Mouse (Mus musculus): ENCODE data around the gene Itln1.
A peak's percentile ranks its signal among the peaks of the same experiment; 100 is the strongest.

- TF ChIP-seq POLR2A (IDR thresholded peaks at IDR 0.05; ENCODE audit: extremely low read depth, insufficient read depth, low read length) (no peak), CTCF (IDR thresholded peaks at IDR 0.05; ENCODE audit: extremely low read depth, insufficient read depth, low read length) (peak; percentile 82)
These were observed 64.7 kb downstream of the Itln1 start for GRCm38 (mm10) chr1:171470371-171470871.

All from cortical plate, adult 2 months (tissue).